Mouse (Mus musculus) megakaryocyte-erythroid progenitor cell, adult 5-6 weeks (primary cell): ENCODE data around the gene B3galnt1. TPM values are rescaled to one million over a fixed set of nuclear protein-coding genes. Genes with fewer than 3 reads are reported as not detected.

ENCODE experiments used
- ATAC-seq: replicated peaks from 2 replicates; pipeline ENCODE4 v1.8.0; 2016; ENCODE audit warnings: mild to moderate bottlenecking, inconsistent platforms; ENCODE audit not compliant: severe bottlenecking, poor library complexity, low FRiP score, low TSS enrichment
- total RNA-seq, 2 experiments: library from RNA; stranded (forward) in 1 of 2; stranded (reverse) in 1 of 2; fragments of 200-1000, 215-1000 nt in 1 of 2; fragments of >200 nt in 1 of 2; fragmentation: Nextera tagmentation in 1 of 2; gene quantifications; 2 replicates each; pipeline ENCODE4 v1.2.3; 2014 to 2017

The B3galnt1 gene
- 0.82 TPM in 1 of 2 replicates, not detected in the other for total RNA-seq (2014; fragmentation: Nextera tagmentation)
- 0.99 TPM in 1 of 2 replicates, not detected in the other for total RNA-seq (2017)

- peak; percentile 52; the same call in 1 of the 2 replicates for ATAC-seq
Measured at GRCm38 (mm10) chr3:69598261-69599165, at the start of gene B3galnt1. B3galnt1 (minus strand) TSS chr3:69598960.

GRCm38 (mm10) chr3:69634521-69634920 is 35.8 kb upstream of the B3galnt1 start:
- ATAC-seq, result no peak

GRCm38 (mm10) chr3:69633706-69634420 is 35.1 kb upstream of the B3galnt1 start:
- ATAC-seq, result no peak

- no peak for ATAC-seq
Measured at GRCm38 (mm10) chr3:69626963-69627590, 28.3 kb upstream of the B3galnt1 start.

- ATAC-seq, result no peak
Measured at GRCm38 (mm10) chr3:69626213-69626962, 27.6 kb upstream of the B3galnt1 start.

GRCm38 (mm10) chr3:69624182-69624581 is 25.4 kb upstream of the B3galnt1 start:
- no peak for ATAC-seq

- ATAC-seq, result no peak
Measured at GRCm38 (mm10) chr3:69607909-69608308, 9.1 kb upstream of the B3galnt1 start.

GRCm38 (mm10) chr3:69607468-69607867 is 8.7 kb upstream of the B3galnt1 start:
- ATAC-seq, result no peak

GRCm38 (mm10) chr3:69606923-69607322 is 8.2 kb upstream of the B3galnt1 start:
- ATAC-seq, result no peak

- ATAC-seq, result peak; percentile 18; the same call in 1 of the 2 replicates
Measured at GRCm38 (mm10) chr3:69599166-69599500, 373 bp upstream of the B3galnt1 start.

- ATAC-seq, result no peak
Measured at GRCm38 (mm10) chr3:69597816-69598215, 944 bp downstream of the B3galnt1 start.

GRCm38 (mm10) chr3:69597211-69597610 is 1.5 kb downstream of the B3galnt1 start:
- no peak for ATAC-seq

- ATAC-seq, result no peak
Measured at GRCm38 (mm10) chr3:69596116-69596515, 2.6 kb downstream of the B3galnt1 start.

- ATAC-seq, result no peak
Measured at GRCm38 (mm10) chr3:69594071-69594470, 4.7 kb downstream of the B3galnt1 start.

GRCm38 (mm10) chr3:69593426-69593825 is 5.3 kb downstream of the B3galnt1 start:
- ATAC-seq, result no peak

GRCm38 (mm10) chr3:69588101-69588760 is 10.5 kb downstream of the B3galnt1 start:
- no peak for ATAC-seq

- ATAC-seq, result no peak
Measured at GRCm38 (mm10) chr3:69583798-69584197, 15.0 kb downstream of the B3galnt1 start.

GRCm38 (mm10) chr3:69578791-69579190 is 20.0 kb downstream of the B3galnt1 start:
- no peak for ATAC-seq

- no peak for ATAC-seq
Measured at GRCm38 (mm10) chr3:69576715-69577114, 22.0 kb downstream of the B3galnt1 start.
